Mouse (Mus musculus) lung, adult 2 months (tissue): ENCODE measurements around the gene Gusb.

Experiments
- CTCF ChIP-seq: fragments of 200-500 bp; IDR thresholded peaks from 2 replicates; pipeline ENCODE4 v1.5.1; 2011; ENCODE audit warnings: mild to moderate bottlenecking, low read length, control low read depth; ENCODE audit not compliant: insufficient read depth
- POLR2A ChIP-seq: fragments of 200-500 bp; IDR thresholded peaks from 2 replicates; pipeline ENCODE4 v1.6.1; 2011; ENCODE audit warnings: low read depth, mild to moderate bottlenecking, control low read depth, low read length, borderline replicate concordance; ENCODE audit errors: extremely low read depth

DNA sequence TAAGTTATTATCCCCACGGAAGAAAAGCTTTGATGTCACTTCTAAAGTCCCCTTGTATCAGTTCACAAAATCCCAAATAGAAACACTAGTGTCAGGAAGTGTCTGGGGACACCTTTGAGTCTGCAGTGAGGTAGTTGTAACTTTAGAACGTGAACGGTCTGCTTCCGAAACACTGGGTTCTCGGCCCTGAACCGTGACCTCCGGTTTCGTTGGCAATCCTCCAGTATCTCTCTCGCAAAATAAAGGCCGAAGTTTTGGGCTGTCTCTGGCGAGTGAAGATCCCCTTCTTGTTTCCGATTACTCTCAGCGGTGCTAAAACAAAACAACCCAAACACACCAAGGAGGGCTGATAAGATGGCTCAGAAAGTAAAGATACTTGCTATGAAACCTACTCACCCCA is 13.5 kb downstream of the Gusb start:
- TF ChIP-seq POLR2A: no peak
- TF ChIP-seq CTCF: no peak
